Mouse (Mus musculus) kidney, postnatal 4 days (tissue): ENCODE measurements at regions not wholly inside any gene's neighbourhood (a gene's known extent, or its start where the extent isn't known, plus 50 kb on each side); places are given as distances from the start of the nearest gene placed in this dataset.

Source experiments
- DNase-seq, 2 experiments: peaks; one replicate each; pipeline ENCODE4 v3.0.0; 2021; ENCODE audit warnings: mixed read lengths in 2 of 2

- DNase-seq, result no peak
These were observed 1956.9 kb upstream of the Cdh20 start for GRCm38 (mm10) chr1:102811401-102811800.

GRCm38 (mm10) chr1:102825056-102825455 lies 1943.3 kb upstream of the Cdh20 start:
- DNase-seq, result peak; percentile 50 to 54

GRCm38 (mm10) chr1:102862418-102862817 lies 1905.9 kb upstream of the Cdh20 start:
- no peak for DNase-seq

- no peak for DNase-seq
These were observed 1889.2 kb upstream of the Cdh20 start for GRCm38 (mm10) chr1:102879109-102879508.

GRCm38 (mm10) chr1:102899174-102899573 lies 1869.2 kb upstream of the Cdh20 start:
- no peak for DNase-seq

- DNase-seq, result no peak
These were observed 1845.2 kb upstream of the Cdh20 start for GRCm38 (mm10) chr1:102923150-102923549.
